Mouse (Mus musculus) CH12.LX (cell line): ENCODE data around the gene Hspa12a. TPM values are rescaled to one million over a fixed set of nuclear protein-coding genes. Genes with fewer than 3 reads are reported as not detected.
A peak's percentile ranks its signal among the peaks of the same experiment; 100 is the strongest.

Experiments used
- DNase-seq: peaks from one replicate; pipeline ENCODE4 v3.0.0-alpha.2; 2013; ENCODE audit errors: extremely low read depth
- H3K27ac ChIP-seq: 2 replicates; pipeline ENCODE4 v1.5.1; 2012; ENCODE audit warnings: low read depth, mild to moderate bottlenecking, control low read depth, moderate library complexity; ENCODE audit not compliant: insufficient read depth
- H3K27me3 ChIP-seq: replicated peaks from 2 replicates; pipeline ENCODE3; 2012; ENCODE audit warnings: inconsistent platforms
- H3K36me3 ChIP-seq, 2 experiments: replicated peaks in 1 of 2; 2 replicates each; pipeline versions ENCODE3 to v1.6.1; 2012; ENCODE audit warnings: inconsistent platforms in 1 of 2, low read length in 1 of 2, mild to moderate bottlenecking in 1 of 2, mixed read lengths in 1 of 2, moderate library complexity in 1 of 2; ENCODE audit not compliant: control insufficient read depth in 1 of 2, insufficient read depth in 1 of 2
- H3K4me1 ChIP-seq, 2 experiments: 2 replicates each; pipeline ENCODE4 v1.6.1; 2012; ENCODE audit warnings: inconsistent platforms in 1 of 2, moderate library complexity in 1 of 2; ENCODE audit not compliant: insufficient read depth in 2 of 2, control insufficient read depth in 1 of 2
- H3K4me2 ChIP-seq: 2 replicates; pipeline ENCODE4 v1.6.1; 2012; ENCODE audit warnings: low read depth, mild to moderate bottlenecking, control low read depth; ENCODE audit not compliant: poor library complexity, insufficient read depth, severe bottlenecking
- H3K4me3 ChIP-seq, 3 experiments: fragments of 150-350 bp in 1 of 3; sonication (generic) in 1 of 3; replicated peaks in 1 of 3; 2 replicates each; pipeline versions ENCODE3 to v1.5.1; 2011 to 2012; ENCODE audit warnings: low read depth in 2 of 3, low read length in 2 of 3, mild to moderate bottlenecking in 2 of 3, moderate library complexity in 2 of 3, control low read depth in 1 of 3, improper control_type of control experiment in 1 of 3, inconsistent platforms in 1 of 3, mixed read lengths in 1 of 3; ENCODE audit not compliant: poor library complexity in 1 of 3
- H3K79me2 ChIP-seq: replicated peaks from 2 replicates; pipeline ENCODE4 v1.6.1; 2012; ENCODE audit warnings: mild to moderate bottlenecking, moderate library complexity; ENCODE audit not compliant: control insufficient read depth, poor library complexity, insufficient read depth, severe bottlenecking; ENCODE audit errors: extremely low read depth
- H3K9ac ChIP-seq: 2 replicates; pipeline ENCODE4 v1.6.1; 2012; ENCODE audit warnings: low read depth, mild to moderate bottlenecking, control low read depth, moderate library complexity; ENCODE audit not compliant: insufficient read depth
- H3K9me3 ChIP-seq: replicated peaks from 2 replicates; pipeline ENCODE3; 2012; ENCODE audit warnings: low read length, inconsistent platforms, mixed read lengths
- CHD1 ChIP-seq: IDR thresholded peaks from 2 replicates; pipeline ENCODE4 v1.6.1; 2012; ENCODE audit warnings: low read depth, low read length, improper control_type of control experiment, inconsistent platforms
- CTCF ChIP-seq, 2 experiments: IDR thresholded peaks in 1 of 2; conservative IDR thresholded peaks in 1 of 2; 2 replicates each; pipeline ENCODE4 v1.5.1; 2011 to 2012; ENCODE audit warnings: low read depth in 2 of 2, low read length in 2 of 2, improper control_type of control experiment in 1 of 2, inconsistent platforms in 1 of 2, mild to moderate bottlenecking in 1 of 2, moderate library complexity in 1 of 2
- ELF1 ChIP-seq: IDR thresholded peaks from 2 replicates; pipeline ENCODE4 v1.6.1; 2014; ENCODE audit warnings: low read depth, mild to moderate bottlenecking, inconsistent platforms, low read length, improper control_type of control experiment
- EP300 ChIP-seq: IDR thresholded peaks from 2 replicates; pipeline ENCODE4 v1.6.1; 2011; ENCODE audit warnings: low read length, improper control_type of control experiment
- HCFC1 ChIP-seq: IDR thresholded peaks from 2 replicates; pipeline ENCODE4 v1.6.1; 2012; ENCODE audit warnings: low read depth, mild to moderate bottlenecking, inconsistent platforms, low read length, improper control_type of control experiment
- IRF4 ChIP-seq: IDR thresholded peaks from 2 replicates; pipeline ENCODE4 v1.6.1; 2014; ENCODE audit warnings: low read depth, mild to moderate bottlenecking, inconsistent platforms, low read length, improper control_type of control experiment
- JUN ChIP-seq: IDR thresholded peaks from 2 replicates; pipeline ENCODE4 v1.6.1; 2011; ENCODE audit warnings: low read depth, mild to moderate bottlenecking, low read length, improper control_type of control experiment, moderate library complexity; ENCODE audit not compliant: insufficient read depth
- JUND ChIP-seq: conservative IDR thresholded peaks from 2 replicates; pipeline ENCODE4 v1.6.1; 2011; ENCODE audit warnings: low read depth, low read length, improper control_type of control experiment
- KAT2A ChIP-seq: IDR thresholded peaks from 2 replicates; pipeline ENCODE4 v1.6.1; 2012; ENCODE audit warnings: low read length, improper control_type of control experiment, inconsistent platforms; ENCODE audit not compliant: insufficient replicate concordance
- MAFK ChIP-seq: IDR thresholded peaks from 2 replicates; pipeline ENCODE4 v1.6.1; 2011; ENCODE audit warnings: low read length, improper control_type of control experiment; ENCODE audit not compliant: insufficient replicate concordance
- MAX ChIP-seq: IDR thresholded peaks from 2 replicates; pipeline ENCODE4 v1.6.1; 2011; ENCODE audit warnings: low read length, improper control_type of control experiment
- MAZ ChIP-seq: IDR thresholded peaks from 2 replicates; pipeline ENCODE4 v1.6.1; 2012; ENCODE audit warnings: low read depth, mild to moderate bottlenecking, inconsistent platforms, low read length, improper control_type of control experiment, moderate library complexity
- MEF2A ChIP-seq: IDR thresholded peaks from 2 replicates; pipeline ENCODE4 v1.6.1; 2014; ENCODE audit warnings: low read depth, mild to moderate bottlenecking, inconsistent platforms, low read length, improper control_type of control experiment, borderline replicate concordance
- MXI1 ChIP-seq: IDR thresholded peaks from 2 replicates; pipeline ENCODE4 v1.6.1; 2011; ENCODE audit warnings: mild to moderate bottlenecking, low read depth, low read length, improper control_type of control experiment
- NELFE ChIP-seq: IDR thresholded peaks from 2 replicates; pipeline ENCODE4 v1.6.1; 2011; ENCODE audit warnings: low read depth, low read length, improper control_type of control experiment
- NRF1 ChIP-seq: IDR thresholded peaks from 2 replicates; pipeline ENCODE4 v1.6.1; 2014; ENCODE audit warnings: low read depth, mild to moderate bottlenecking, inconsistent platforms, low read length, improper control_type of control experiment, moderate library complexity
- POLR2A ChIP-seq: IDR thresholded peaks from 2 replicates; pipeline ENCODE4 v1.6.1; 2011; ENCODE audit warnings: low read depth, mild to moderate bottlenecking, improper control_type of control experiment, low read length
- POLR2AphosphoS2 ChIP-seq: IDR thresholded peaks from 2 replicates; pipeline ENCODE4 v1.6.1; 2011; ENCODE audit warnings: low read depth, low read length, improper control_type of control experiment
- RAD21 ChIP-seq: IDR thresholded peaks from 2 replicates; pipeline ENCODE4 v1.6.1; 2011; ENCODE audit warnings: low read depth, mild to moderate bottlenecking, low read length, improper control_type of control experiment, moderate library complexity
- RCOR1 ChIP-seq: conservative IDR thresholded peaks from 2 replicates; pipeline ENCODE4 v1.6.1; 2012; ENCODE audit warnings: low read depth, mild to moderate bottlenecking, inconsistent platforms, low read length, improper control_type of control experiment
- SIN3A ChIP-seq: IDR thresholded peaks from 2 replicates; pipeline ENCODE4 v1.6.1; 2012; ENCODE audit warnings: low read length, improper control_type of control experiment, inconsistent platforms
- TCF12 ChIP-seq: IDR thresholded peaks from 2 replicates; pipeline ENCODE4 v1.6.1; 2014; ENCODE audit warnings: low read depth, mild to moderate bottlenecking, inconsistent platforms, low read length, improper control_type of control experiment
- USF1 ChIP-seq: IDR thresholded peaks from 2 replicates; pipeline ENCODE4 v1.6.1; 2014; ENCODE audit warnings: low read depth, mild to moderate bottlenecking, inconsistent platforms, low read length, improper control_type of control experiment
- USF2 ChIP-seq: conservative IDR thresholded peaks from 2 replicates; pipeline ENCODE4 v1.6.1; 2011; ENCODE audit warnings: low read depth, low read length, improper control_type of control experiment
- ZKSCAN1 ChIP-seq: IDR thresholded peaks from 2 replicates; pipeline ENCODE4 v1.6.1; 2012; ENCODE audit warnings: low read depth, inconsistent platforms, low read length, improper control_type of control experiment, borderline replicate concordance
- ZMIZ1 ChIP-seq: IDR thresholded peaks from 2 replicates; pipeline ENCODE4 v1.6.1; 2012; ENCODE audit warnings: low read depth, mild to moderate bottlenecking, inconsistent platforms, low read length, improper control_type of control experiment
- dilution Hi-C: fragments of 300-500 bp; cut with MboI; formaldehyde crosslinking; loops from 2 replicates; pipeline ENCODE4 v1.14.3; 2020; ENCODE audit warnings: low sequenced_read_pairs; ENCODE audit not compliant: extremely low pct_unique_long_range_greater_than_20kb, extremely low pct_ligation_motif_present
- in situ Hi-C: fragments of 300-500 bp; cut with MboI; formaldehyde crosslinking; loops from 3 replicates; pipeline ENCODE4 v1.14.3; 2019; ENCODE audit warnings: low sequenced_read_pairs, low pct_ligation_motif_present, low pct_unique_long_range_greater_than_20kb, mixed read lengths
- polyA plus RNA-seq: library from polyadenylated mRNA; unstranded; fragments of >175 nt; gene quantifications from 2 replicates; pipeline ENCODE4 v1.2.1, GENCODE M21; 2012; ENCODE audit warnings: low read depth; ENCODE audit not compliant: insufficient read length
- total RNA-seq, 2 experiments: library from RNA; depleted of rRNA; stranded (reverse); fragments of 300-350 nt in 1 of 2; fragments of >200 nt in 1 of 2; gene quantifications; 2 replicates each; pipeline ENCODE4 v1.2.3; 2012 to 2014

Gene Hspa12a
- total and polyA plus RNA-seq, 3 experiments, result 1.4 to 1.9 (median 1.4) TPM

GRCm38 (mm10) chr19:58838706-58839105, 104.7 kb downstream of the Hspa12a start:
- no peak overlapping the region; the same call in 1 of the 2 replicates for H3K27ac ChIP-seq
- no peaks in the 10 kb centered on the region for H3K79me2 ChIP-seq
- dilution Hi-C loops (no loop called here), in situ Hi-C loops (no loop called here)
- TF ChIP-seq CTCF (conservative IDR thresholded peaks at IDR 0.05 in 1 of 2, IDR thresholded peaks at IDR 0.05 in 1 of 2; ENCODE audit: low read depth in 2 of 2, low read length in 2 of 2) (no peak), KAT2A (no peak), MAFK (no peak), MEF2A (no peak), HCFC1 (no peak), POLR2AphosphoS2 (no peak), RCOR1 (no peak), NELFE (no peak), MAX (no peak)
- H3K27me3 ChIP-seq, result no peaks in the 10 kb centered on the region
- no peaks in the 10 kb centered on the region for H3K36me3 ChIP-seq
- H3K4me1 ChIP-seq, result peaks cover 15 to 31% of the 10 kb centered on the region in 2 experiments; a peak in 3 of 4 replicates
- H3K4me3 ChIP-seq, result no peak overlapping the region
- DNase-seq, result no peak
- no peaks in the 10 kb centered on the region for H3K9me3 ChIP-seq
- H3K9ac ChIP-seq, result no peak overlapping the region
- no peak overlapping the region for H3K4me2 ChIP-seq

- H3K36me3 ChIP-seq, result no peaks in the 10 kb centered on the region
- H3K9ac ChIP-seq, result no peak overlapping the region
- peak overlapping the region; percentile 63 for H3K4me2 ChIP-seq
- H3K9me3 ChIP-seq, result no peaks in the 10 kb centered on the region
- no peak overlapping the region for H3K27ac ChIP-seq
- dilution Hi-C loops (no loop called here), in situ Hi-C loops (no loop called here)
- no peaks in the 10 kb centered on the region for H3K27me3 ChIP-seq
- H3K4me1 ChIP-seq, result peaks cover 26 to 53% of the 10 kb centered on the region in 2 experiments
- no peaks in the 10 kb centered on the region for H3K79me2 ChIP-seq
- peak; percentile 60 for DNase-seq
- no peak overlapping the region for H3K4me3 ChIP-seq
- TF ChIP-seq EP300 (no peak), KAT2A (no peak), USF2 (no peak), USF1 (no peak), JUND (no peak), CHD1 (no peak)
Measured at GRCm38 (mm10) chr19:58833639-58834180, 109.7 kb downstream of the Hspa12a start.

GRCm38 (mm10) chr19:58832988-58833387, 110.5 kb downstream of the Hspa12a start:
- H3K4me3 ChIP-seq, result peak overlapping the region in 1 of 3 experiments; percentile 55
- dilution Hi-C loops, result no loop called here
- H3K79me2 ChIP-seq, result no peaks in the 10 kb centered on the region
- DNase-seq, result peak; percentile 75
- H3K4me1 ChIP-seq, result peaks cover 26 to 53% of the 10 kb centered on the region in 2 experiments
- H3K9me3 ChIP-seq, result no peaks in the 10 kb centered on the region
- no peak overlapping the region for H3K9ac ChIP-seq
- no peaks in the 10 kb centered on the region for H3K27me3 ChIP-seq
- peak overlapping the region; percentile 28; the same call in 1 of the 2 replicates for H3K27ac ChIP-seq
- in situ Hi-C loops, result no loop called here
- peak overlapping the region; percentile 63; the same call in 1 of the 2 replicates for H3K4me2 ChIP-seq
- no peaks in the 10 kb centered on the region for H3K36me3 ChIP-seq
- TF ChIP-seq CTCF (conservative IDR thresholded peaks at IDR 0.05 in 1 of 2, IDR thresholded peaks at IDR 0.05 in 1 of 2; ENCODE audit: low read depth in 2 of 2, low read length in 2 of 2) (no peak), HCFC1 (no peak), IRF4 (peak; percentile 89), RAD21 (no peak), ZKSCAN1 (no peak), POLR2A (no peak), MAZ (no peak), MXI1 (no peak), NRF1 (no peak), KAT2A (no peak), ELF1 (no peak), MAFK (no peak), JUN (no peak), TCF12 (no peak), ZMIZ1 (no peak), USF2 (no peak), CHD1 (no peak), MAX (no peak), SIN3A (no peak)
